Mouse (Mus musculus) macrophage (primary cell): ENCODE data around the gene Fbxw22. TPM values are rescaled to one million over a fixed set of nuclear protein-coding genes. Genes with fewer than 3 reads are reported as not detected.
"Not testable (repeated sequence)": the region's sequence is repeated elsewhere in the genome, so short reads cannot be mapped to it uniquely, and the experiment has no call there.

ENCODE experiments used
- H3K27ac ChIP-seq: fragments of 350-480 bp; formaldehyde crosslinking; 2 replicates; pipeline ENCODE4 v1.9.0; 2021
- H3K36me3 ChIP-seq: fragments of 350-480 bp; formaldehyde crosslinking; 2 replicates; pipeline ENCODE4 v1.9.0; 2021; ENCODE audit errors: inconsistent target
- H3K4me3 ChIP-seq: fragments of 350-480 bp; formaldehyde crosslinking; 2 replicates; pipeline ENCODE4 v1.9.0; 2021; ENCODE audit errors: inconsistent target
- H3K79me2 ChIP-seq: fragments of 350-480 bp; formaldehyde crosslinking; 2 replicates; pipeline ENCODE4 v1.9.0; 2021; ENCODE audit errors: inconsistent target
- WGBS: methylation state at CpG from one replicate; pipeline ENCODE4 v1.1.7; 2026; ENCODE audit warnings: inconsistent platforms; ENCODE audit not compliant: missing documents; 5-methylcytosine and 5-hydroxymethylcytosine counted together
- polyA plus RNA-seq: library from polyadenylated mRNA; stranded (reverse); fragments of 250-400 nt; gene quantifications from 3 replicates; pipeline ENCODE4 v1.2.4, GENCODE M21; 2018; ENCODE audit warnings: inconsistent platforms
- total RNA-seq, 78 experiments: library from RNA; depleted of rRNA; stranded (reverse); fragments of 250-400 nt; gene quantifications; 1 replicate in 9 of 78; 2 replicates in 24 of 78; 3 replicates in 43 of 78; 4 replicates in 2 of 78; pipeline ENCODE4 v1.2.4; 2018; ENCODE audit warnings: inconsistent platforms in 56 of 78

The Fbxw22 gene
- total RNA-seq (2018; cell fraction: chromatin; rRNA removed) = not detected
- total RNA-seq (2018; cell fraction: cytosol; rRNA removed) = not detected
- total RNA-seq (2018; cell fraction: nucleus; rRNA removed) = not detected
- polyA plus RNA-seq = not detected in 3 replicates

DNA sequence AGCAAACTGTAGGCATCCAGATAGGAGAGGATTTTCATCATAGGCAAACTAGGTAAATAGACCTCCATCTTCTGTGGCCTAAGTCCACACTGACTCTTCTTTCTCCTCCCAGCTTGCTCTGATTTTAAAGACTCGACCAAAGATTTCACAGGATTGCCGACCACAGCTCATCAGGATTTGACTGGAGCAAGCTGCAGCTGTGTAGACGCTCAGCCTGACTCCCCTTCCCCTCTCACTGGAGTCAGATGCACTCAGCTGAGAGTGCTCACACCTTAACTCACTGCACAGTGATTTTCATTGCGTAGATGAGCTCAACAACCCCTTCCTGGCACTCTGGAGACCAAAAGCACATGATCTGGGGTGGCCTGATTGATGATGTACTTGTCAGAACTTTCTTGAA lies at the start of gene Fbxw22:
Fbxw22 (minus strand) TSS at position 101 of the 400 bp plus-strand sequence.
- H3K4me3 ChIP-seq, H3K36me3 ChIP-seq, H3K79me2 ChIP-seq, H3K27ac ChIP-seq: not testable (repeated sequence)
- 68% methylated on average over 3 of the region's 4 CpGs for WGBS

DNA sequence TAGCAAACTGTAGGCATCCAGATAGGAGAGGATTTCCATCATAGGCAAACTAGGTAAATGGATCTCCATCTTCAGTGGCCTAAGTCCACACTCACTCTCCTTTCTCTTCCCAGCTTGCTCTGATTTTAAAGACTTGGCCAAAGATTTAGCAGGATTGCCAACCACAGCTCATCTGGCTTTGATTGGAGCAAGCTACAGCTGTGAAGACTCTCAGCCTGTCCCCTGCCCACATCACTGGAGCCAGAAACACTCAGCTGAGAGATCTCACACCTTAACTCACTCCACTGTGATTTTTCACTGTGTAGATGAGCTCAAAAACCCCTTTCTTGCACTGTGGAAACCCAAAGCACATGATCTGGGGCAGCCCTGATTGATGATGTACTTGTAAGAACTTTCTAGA lies 44.9 kb upstream of the Fbxw22 start, which contains the start of gene Fbxw16:
Fbxw16 (minus strand) TSS at position 101 of the 400 bp plus-strand sequence.
- no peak within 1 kb of the TSS for H3K27ac ChIP-seq

DNA sequence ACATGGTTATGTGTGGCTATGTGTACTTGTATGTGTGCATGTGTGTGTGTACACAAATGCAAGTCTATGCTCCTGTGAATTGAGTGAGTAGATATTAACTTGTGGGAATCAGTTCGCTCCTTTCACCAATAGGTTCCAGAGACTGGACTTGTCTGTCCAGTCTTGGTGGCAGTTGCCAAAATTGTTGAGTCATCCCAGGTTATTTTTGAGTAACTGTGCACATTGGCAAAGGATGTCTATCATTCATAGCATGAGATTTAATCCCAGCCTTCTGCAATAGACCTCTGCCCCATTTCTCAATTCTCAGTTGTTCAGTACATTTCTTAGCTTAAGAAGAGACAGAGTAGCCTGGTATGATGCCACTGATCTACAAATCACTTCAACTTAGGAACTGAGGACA lies 28.9 kb upstream of the Fbxw22 start:
- Histone ChIP-seq H3K36me3 (no peaks in the 10 kb centered on the region), H3K79me2 (no peaks in the 10 kb centered on the region), H3K4me3 (no peak overlapping the region), H3K27ac (no peak overlapping the region)
- 78% methylated on average over 1 of the region's 1 CpGs for WGBS

More for the DNA sequence above, 44.9 kb upstream of the Fbxw22 start, which contains the start of gene Fbxw16:
- no peaks in the 10 kb centered on the region for H3K36me3 ChIP-seq
- H3K4me3 ChIP-seq = no peak within 1 kb of the TSS
- no peaks in the 10 kb centered on the region for H3K79me2 ChIP-seq

DNA sequence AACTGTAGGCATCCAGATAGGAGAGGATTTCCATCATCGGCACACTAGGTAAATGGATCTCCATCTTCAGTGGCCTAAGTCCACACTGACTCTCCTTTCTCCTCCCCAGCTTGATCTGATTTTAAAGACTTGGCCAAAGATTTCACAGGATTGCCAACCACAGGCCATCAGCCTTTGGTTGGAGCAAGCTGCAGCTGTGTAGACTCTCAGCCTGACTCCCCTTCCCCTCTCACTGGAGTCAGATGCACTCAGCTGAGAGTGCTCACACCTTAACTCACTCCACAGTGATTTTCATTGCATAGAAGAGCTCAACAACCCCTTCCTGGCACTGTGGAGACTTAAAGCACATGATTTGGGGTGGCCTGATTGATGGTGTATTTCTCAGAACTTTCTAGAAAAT lies 64.5 kb downstream of the Fbxw22 start, which contains the start of gene Fbxw28:
Fbxw28 (minus strand) TSS at position 101 of the 400 bp plus-strand sequence.
- not testable (repeated sequence) for H3K79me2 ChIP-seq, H3K4me3 ChIP-seq, H3K36me3 ChIP-seq, H3K27ac ChIP-seq
- no CpG with 5 or more reads among the region's 1 CpGs for WGBS

Other genes with a start within 250 kb of the Fbxw22 start
- gene Fbxw21, start 242.3 kb downstream of the Fbxw22 start, polyA plus RNA-seq = not detected in 3 replicates
- gene Fbxw13, start 208.3 kb downstream of the Fbxw22 start, polyA plus RNA-seq = not detected in 3 replicates
- gene Fbxw20, start 169.5 kb downstream of the Fbxw22 start, polyA plus RNA-seq = not detected in 3 replicates
- not detected in 3 replicates for gene Fbxw14, start 116.6 kb downstream of the Fbxw22 start, polyA plus RNA-seq
- not detected in 3 replicates for gene Fbxw28, start 64.6 kb downstream of the Fbxw22 start, polyA plus RNA-seq
- gene Fbxw16, start 44.8 kb upstream of the Fbxw22 start, polyA plus RNA-seq = not detected in 3 replicates
- gene Fbxw19, start 91.6 kb upstream of the Fbxw22 start, polyA plus RNA-seq = not detected in 3 replicates
- gene Fbxw15, start 164.0 kb upstream of the Fbxw22 start, polyA plus RNA-seq = not detected in 3 replicates
- gene Fbxw24, start 221.8 kb upstream of the Fbxw22 start, polyA plus RNA-seq = not detected in 3 replicates